27 mouse cellular contexts compared by ENCODE assay signal in genomic region chr7:133701366-133701765, GRCm38 (mm10). TPM values are rescaled to one million over a fixed set of nuclear protein-coding genes. Genes with fewer than 3 reads are reported as not detected.
DNase-seq lines count a peak whose midpoint lies in the region; ATAC-seq and TF ChIP-seq lines count a peak whose summit lies in the region.
"Had no signal": no experiment of that assay in that cellular context is flagged by ENCODE, and none has a peak within 500 bp of the region (broad histone marks: within the 10 kb centered on the region; RNA-seq: fewer than 3 reads in every experiment).

No protein-coding gene starts in this region.

- no peak for ATAC-seq in heart, embryonic 12.5 days (ENCODE audit: insufficient number of reproducible peaks, low FRiP score)
- 0 out of 2 replicates have a peak, but pooled peaks have one; percentile 2 for ATAC-seq in erythroblast, adult 5-6 weeks (replicated peaks; ENCODE audit: low FRiP score, poor library complexity, severe bottlenecking)
- ATAC-seq in liver, embryonic 14.5 days (ENCODE audit: insufficient read depth): no peak
- ATAC-seq: forebrain, embryonic 13.5 days; hindbrain, embryonic 16.5 days; intestine, embryonic 15.5 days; midbrain, embryonic 16.5 days had no signal

- H3K27me3 ChIP-seq in heart, embryonic 12.5 days (replicated peaks): no peaks in the 10 kb centered on the region
- no peaks in the 10 kb centered on the region for H3K27me3 ChIP-seq in heart, adult 2 months (ENCODE audit: control insufficient read depth, insufficient read depth, low read length)
- H3K27me3 ChIP-seq in MEL (ENCODE audit: control insufficient read depth in 1 of 2, insufficient read depth in 2 of 2, low read length in 2 of 2): no peaks in the 10 kb centered on the region
- no peaks in the 10 kb centered on the region for H3K27me3 ChIP-seq in liver, embryonic 14.5 days (ENCODE audit: control insufficient read depth, insufficient read depth, low read length)
- H3K27me3 ChIP-seq: forebrain, embryonic 13.5 days; intestine, embryonic 15.5 days; limb, embryonic 12.5 days; lung, embryonic 15.5 days; stomach, embryonic 15.5 days had no signal

- no peak overlapping the region for H3K9ac ChIP-seq in heart, embryonic 12.5 days
- no peak overlapping the region for H3K9ac ChIP-seq in heart, adult 2 months (ENCODE audit: low read depth, low read length)
- no peak overlapping the region for H3K9ac ChIP-seq in MEL (ENCODE audit: control insufficient read depth, low read depth, low read length, poor library complexity, severe bottlenecking)
- H3K9ac ChIP-seq in liver, embryonic 14.5 days (replicated peaks): peak overlapping the region; percentile 97
- H3K9ac ChIP-seq: forebrain, embryonic 13.5 days; intestine, embryonic 15.5 days; limb, embryonic 12.5 days; lung, embryonic 15.5 days; stomach, embryonic 15.5 days had no signal

- H3K4me2 ChIP-seq in heart, embryonic 12.5 days: peak overlapping the region; percentile 9
- peak overlapping the region; percentile 97 for H3K4me2 ChIP-seq in liver, embryonic 14.5 days (ENCODE audit: low read depth)
- H3K4me2 ChIP-seq: forebrain, embryonic 13.5 days; intestine, embryonic 15.5 days; limb, embryonic 12.5 days; lung, embryonic 15.5 days; stomach, embryonic 15.5 days had no signal

- H3K4me1 ChIP-seq in heart, embryonic 12.5 days (replicated peaks): peaks cover 10% of the 10 kb centered on the region; the same call in 1 of the 2 replicates
- H3K4me1 ChIP-seq in heart, adult 2 months (ENCODE audit: control insufficient read depth, insufficient read depth, low read length): no peaks in the 10 kb centered on the region
- peaks cover 13 to 26% of the 10 kb centered on the region in 2 experiments for H3K4me1 ChIP-seq in MEL (ENCODE audit: control insufficient read depth in 1 of 2, insufficient read depth in 2 of 2, low read length in 2 of 2)
- H3K4me1 ChIP-seq in liver, embryonic 14.5 days (replicated peaks; ENCODE audit: control insufficient read depth in 2 of 2, insufficient read depth in 2 of 2, low read length in 1 of 2): peaks cover 50 to 60% of the 10 kb centered on the region in 2 experiments
- H3K4me1 ChIP-seq: forebrain, embryonic 13.5 days; hindbrain, embryonic 10.5 days; intestine, embryonic 15.5 days; limb, embryonic 12.5 days; lung, embryonic 15.5 days; stomach, embryonic 15.5 days had no signal

- no peak for TF ChIP-seq RAD21 in MEL (IDR thresholded peaks at IDR 0.05; ENCODE audit: low read depth, low read length)

- no peak for TF ChIP-seq CTCF in heart, adult 2 months (IDR thresholded peaks at IDR 0.05)
- no peak for TF ChIP-seq CTCF in MEL (IDR thresholded peaks at IDR 0.05 in 2 of 3, conservative IDR thresholded peaks at IDR 0.05 in 1 of 3; ENCODE audit: control insufficient read depth in 1 of 3, insufficient read depth in 1 of 3, low read depth in 2 of 3, low read length in 3 of 3, poor library complexity in 1 of 3, severe bottlenecking in 1 of 3)
- TF ChIP-seq CTCF in liver, embryonic 14.5 days (IDR thresholded peaks at IDR 0.05; ENCODE audit: low read depth): no peak

- peaks cover 16% of the 10 kb centered on the region for H3K36me3 ChIP-seq in heart, embryonic 12.5 days
- no peaks in the 10 kb centered on the region for H3K36me3 ChIP-seq in heart, adult 2 months (ENCODE audit: control insufficient read depth, insufficient read depth, low read length)
- H3K36me3 ChIP-seq in MEL (ENCODE audit: control insufficient read depth in 1 of 2, insufficient read depth in 2 of 2, low read length in 2 of 2): peaks cover 0 to 25% of the 10 kb centered on the region in 2 experiments; a peak in 2 of 4 replicates
- peaks cover 47% of the 10 kb centered on the region for H3K36me3 ChIP-seq in liver, embryonic 14.5 days (replicated peaks; ENCODE audit: control insufficient read depth, insufficient read depth, low read depth)
- H3K36me3 ChIP-seq: intestine, embryonic 15.5 days; lung, embryonic 15.5 days; stomach, embryonic 15.5 days had no signal

- no peaks in the 10 kb centered on the region for H3K9me3 ChIP-seq in heart, embryonic 12.5 days (replicated peaks)
- no peaks in the 10 kb centered on the region for H3K9me3 ChIP-seq in MEL (replicated peaks; ENCODE audit: insufficient read depth, low read length)
- no peaks in the 10 kb centered on the region for H3K9me3 ChIP-seq in liver, embryonic 14.5 days (ENCODE audit: control insufficient read depth, low read length)
- H3K9me3 ChIP-seq: forebrain, embryonic 13.5 days; hindbrain, embryonic 10.5 days; intestine, embryonic 15.5 days; limb, embryonic 12.5 days; lung, embryonic 15.5 days; stomach, embryonic 15.5 days had no signal

- 80% methylated on average over 7 of the region's 7 CpGs for WGBS in heart, embryonic 12.5 days
- 94% methylated on average over 7 of the region's 7 CpGs for WGBS in heart, adult 2 months
- 42% methylated on average over 7 of the region's 7 CpGs for WGBS in liver, embryonic 14.5 days (ENCODE audit: insufficient replicate concordance)

- TF ChIP-seq EP300 in heart, adult 2 months (IDR thresholded peaks at IDR 0.05; ENCODE audit: insufficient read depth, low read depth, low read length): no peak
- TF ChIP-seq EP300 in MEL (IDR thresholded peaks at IDR 0.05; ENCODE audit: low read depth in 1 of 2, low read length in 2 of 2): no peak
- TF ChIP-seq EP300 in liver, embryonic 14.5 days (IDR thresholded peaks at IDR 0.05; ENCODE audit: low read depth): no peak

- H3K79me2 ChIP-seq in heart, adult 2 months (replicated peaks; ENCODE audit: control insufficient read depth, insufficient read depth, low read length): no peaks in the 10 kb centered on the region
- no peaks in the 10 kb centered on the region for H3K79me2 ChIP-seq in MEL (ENCODE audit: control insufficient read depth, insufficient read depth, low read length, poor library complexity)

- TF ChIP-seq POLR2A in heart, adult 2 months (IDR thresholded peaks at IDR 0.05; ENCODE audit: insufficient read depth, low read depth, low read length): no peak
- TF ChIP-seq POLR2A in MEL (IDR thresholded peaks at IDR 0.05; ENCODE audit: control insufficient read depth in 1 of 2, insufficient read depth in 1 of 2, low read depth in 1 of 2, low read length in 2 of 2, poor library complexity in 1 of 2): no peak

- intact Hi-C loops in heart, adult 2 months (cut with DNase I): no loop called here

- no peak for DNase-seq in heart, adult 2 months
- DNase-seq in MEL (ENCODE audit: low read depth, low spot score): no peak
- no peak for DNase-seq in liver, embryonic 14.5 days (ENCODE audit: low read depth in 3 of 3, low spot score in 3 of 3)
- DNase-seq in testis, postnatal 14 days (ENCODE audit: low spot score): no peak
- no peak for DNase-seq in urinary bladder, postnatal 14 days (ENCODE audit: low spot score)
- DNase-seq in thymus, postnatal 10 days (ENCODE audit: low spot score in 2 of 2): no peak
- DNase-seq: adrenal gland, adult 8-10 months; cerebellum, adult 8-10 months; cerebellum, postnatal 36 days; gastrocnemius, postnatal 10 days; kidney, adult 9 months; kidney, postnatal 14 days; layer of hippocampus, postnatal 36 days; lung, postnatal 36 days; thymus, adult 2 months had no signal

- no peak overlapping the region for H3K27ac ChIP-seq in heart, embryonic 12.5 days (ENCODE audit: poor library complexity, severe bottlenecking)
- H3K27ac ChIP-seq in heart, adult 2 months: no peak overlapping the region
- H3K27ac ChIP-seq in MEL (ENCODE audit: control insufficient read depth, low read depth, low read length): peak overlapping the region; percentile 47; the same call in 1 of the 2 replicates
- H3K27ac ChIP-seq in liver, embryonic 14.5 days: peak overlapping the region; percentile 96
- H3K27ac ChIP-seq: forebrain, embryonic 13.5 days; hindbrain, embryonic 10.5 days; intestine, embryonic 15.5 days; limb, embryonic 12.5 days; lung, embryonic 15.5 days; stomach, embryonic 15.5 days had no signal

- peak overlapping the region; percentile 17 for H3K4me3 ChIP-seq in heart, embryonic 12.5 days
- no peak overlapping the region for H3K4me3 ChIP-seq in heart, adult 2 months
- H3K4me3 ChIP-seq in MEL (ENCODE audit: control insufficient read depth in 1 of 2, insufficient read depth in 1 of 2, low read depth in 2 of 2, low read length in 2 of 2): no peak overlapping the region
- peak overlapping the region; percentile 82 to 86 for H3K4me3 ChIP-seq in liver, embryonic 14.5 days (ENCODE audit: insufficient read depth in 1 of 2, low read depth in 2 of 2, low read length in 2 of 2)
- H3K4me3 ChIP-seq: forebrain, embryonic 13.5 days; hindbrain, embryonic 10.5 days; intestine, embryonic 15.5 days; limb, embryonic 12.5 days; lung, embryonic 15.5 days; stomach, embryonic 15.5 days had no signal

RNA-seq across cellular contexts. Expression of gene Bccip, which starts 7.8 kb away (rescaled TPM):
- polyA plus RNA-seq in heart, embryonic 12.5 days (2016; fragmentation: Nextera tagmentation; extraction: Ambion mirVana): 92.1 and 95.2 TPM in 2 replicates
- 10 to 100 TPM; 53.5 to 55.7 TPM for total RNA-seq in heart, adult 2 months (2021)
- polyA plus RNA-seq in heart, adult 2 months (2012; rRNA removed): 29.4 and 49.1 TPM in 2 replicates
- total RNA-seq in MEL (2012; rRNA removed): 86.2 and 91.0 TPM in 2 replicates
- polyA plus RNA-seq in MEL (2012; ENCODE audit: insufficient read depth in 1 of 2, insufficient read length in 2 of 2, low read depth in 1 of 2, low replicate concordance in 2 of 2, missing spikeins in 1 of 2): 100 to 1,000 TPM in 1 of 2 experiments, not detected in 1; 150 TPM
- 20.7 and 26.1 TPM in 2 replicates for total RNA-seq in erythroblast, adult 5-6 weeks (2015; ENCODE audit: low replicate concordance)
- 21.2 and 30.1 TPM in 2 replicates for total RNA-seq in erythroblast, adult 5-6 weeks (2017; ENCODE audit: low replicate concordance)
- 35.0 and 55.4 TPM in 2 replicates for polyA plus RNA-seq in liver, embryonic 14.5 days (2012; rRNA removed)
- polyA plus RNA-seq in liver, embryonic 14.5 days (2014; fragmentation: Nextera tagmentation; extraction: Ambion mirVana): 78.5 and 87.7 TPM in 2 replicates

RNA-seq across cellular contexts. Expression of gene Uros, which starts 8.5 kb away (rescaled TPM):
- polyA plus RNA-seq in heart, embryonic 12.5 days (2016; fragmentation: Nextera tagmentation; extraction: Ambion mirVana): 34.6 and 37.5 TPM in 2 replicates
- total RNA-seq in heart, adult 2 months (2021): 10 to 100 TPM; 20.1 to 22.9 TPM
- 22.3 and 36.4 TPM in 2 replicates for polyA plus RNA-seq in heart, adult 2 months (2012; rRNA removed)
- 12.3 and 17.5 TPM in 2 replicates for total RNA-seq in MEL (2012; rRNA removed)
- 10 to 100 TPM in 1 of 2 experiments, not detected in 1; 22.0 TPM for polyA plus RNA-seq in MEL (2012; ENCODE audit: insufficient read depth in 1 of 2, insufficient read length in 2 of 2, low read depth in 1 of 2, low replicate concordance in 2 of 2, missing spikeins in 1 of 2)
- total RNA-seq in erythroblast, adult 5-6 weeks (2015; ENCODE audit: low replicate concordance): 195 and 213 TPM in 2 replicates
- 278 and 315 TPM in 2 replicates for total RNA-seq in erythroblast, adult 5-6 weeks (2017; ENCODE audit: low replicate concordance)
- 162 and 175 TPM in 2 replicates for polyA plus RNA-seq in liver, embryonic 14.5 days (2012; rRNA removed)
- 184 and 195 TPM in 2 replicates for polyA plus RNA-seq in liver, embryonic 14.5 days (2014; fragmentation: Nextera tagmentation; extraction: Ambion mirVana)

RNA-seq across cellular contexts. Expression of gene Mmp21, which starts 21.5 kb away (rescaled TPM):
- polyA plus RNA-seq in heart, embryonic 12.5 days (2016; fragmentation: Nextera tagmentation; extraction: Ambion mirVana): 0.09 TPM in 1 of 2 replicates, not detected in the other
- not detected for total RNA-seq in heart, adult 2 months (2021)
- polyA plus RNA-seq in heart, adult 2 months (2012; rRNA removed): not detected in 2 replicates
- total RNA-seq in MEL (2012; rRNA removed): not detected in 2 replicates
- not detected for polyA plus RNA-seq in MEL (2012; ENCODE audit: insufficient read depth in 1 of 2, insufficient read length in 2 of 2, low read depth in 1 of 2, low replicate concordance in 2 of 2, missing spikeins in 1 of 2)
- total RNA-seq in erythroblast, adult 5-6 weeks (2015; ENCODE audit: low replicate concordance): 0.38 and 1.0 TPM in 2 replicates
- 2.1 and 3.8 TPM in 2 replicates for total RNA-seq in erythroblast, adult 5-6 weeks (2017; ENCODE audit: low replicate concordance)
- 0.04 and 0.08 TPM in 2 replicates for polyA plus RNA-seq in liver, embryonic 14.5 days (2012; rRNA removed)
- polyA plus RNA-seq in liver, embryonic 14.5 days (2014; fragmentation: Nextera tagmentation; extraction: Ambion mirVana): not detected in 2 replicates
- total RNA-seq: adrenal gland, adult 8-10 months; gastrocnemius, postnatal 10 days; left cerebral cortex, postnatal 10 days had no signal
- polyA plus RNA-seq: heart, embryonic 16.5 days; hindbrain, embryonic 10.5 days; intestine, embryonic 15.5 days; limb, embryonic 12.5 days; midbrain, embryonic 16.5 days; stomach, embryonic 15.5 days; thymus, adult 2 months had no signal

Comparison
In these comparisons a context has a peak if more than half of its experiments do, and no peak if none do; other contexts are left out.
1. H3K4me3 ChIP-seq: peak in heart, embryonic 12.5 days (single experiment) and liver, embryonic 14.5 days (2 of 2); none in heart, adult 2 months (single experiment) and MEL (0 of 2).
2. H3K27ac ChIP-seq: peak in MEL (single experiment) and liver, embryonic 14.5 days (single experiment); none in heart, embryonic 12.5 days (single experiment) and heart, adult 2 months (single experiment).